Mouse (Mus musculus) heart, embryonic 11.5 days (tissue): ENCODE data around the gene Pde12. TPM values are rescaled to one million over a fixed set of nuclear protein-coding genes. Genes with fewer than 3 reads are reported as not detected.

ENCODE experiments used
- ATAC-seq: fragments of 200-750 bp; cut with Nextera tagmentation; replicated peaks from 2 replicates; pipeline ENCODE4 v1.8.0; 2017; ENCODE audit warnings: moderate library complexity; ENCODE audit not compliant: insufficient number of reproducible peaks, low FRiP score, low TSS enrichment
- H3K27ac ChIP-seq: fragments of 300-500 bp; sonication (generic); 2 replicates; pipeline ENCODE4 v1.5.1; 2014; ENCODE audit warnings: mild to moderate bottlenecking, low read depth, low read length
- H3K27me3 ChIP-seq: fragments of 300-500 bp; sonication (generic); 2 replicates; pipeline ENCODE4 v1.6.1; 2014; ENCODE audit warnings: mild to moderate bottlenecking, low read length, mixed read lengths; ENCODE audit not compliant: control insufficient read depth, insufficient read depth
- H3K36me3 ChIP-seq: fragments of 300-500 bp; sonication (generic); 2 replicates; pipeline ENCODE4 v1.6.1; 2014; ENCODE audit warnings: mild to moderate bottlenecking, low read length, moderate library complexity, mixed read lengths; ENCODE audit not compliant: control insufficient read depth, insufficient read depth
- H3K4me1 ChIP-seq: fragments of 300-500 bp; sonication (generic); 2 replicates; pipeline ENCODE4 v1.6.1; 2014; ENCODE audit warnings: low read length; ENCODE audit not compliant: control insufficient read depth, insufficient read depth
- H3K4me2 ChIP-seq: fragments of 300-500 bp; sonication (generic); 2 replicates; pipeline ENCODE4 v1.6.1; 2014; ENCODE audit warnings: mild to moderate bottlenecking, moderate library complexity
- H3K4me3 ChIP-seq: fragments of 300-500 bp; sonication (generic); 2 replicates; pipeline ENCODE4 v1.5.1; 2014; ENCODE audit warnings: low read depth, low read length
- H3K9ac ChIP-seq: fragments of 300-500 bp; sonication (generic); 2 replicates; pipeline ENCODE4 v1.6.1; 2014; ENCODE audit warnings: mild to moderate bottlenecking, low read depth, low read length, moderate library complexity
- H3K9me3 ChIP-seq: fragments of 300-500 bp; sonication (generic); replicated peaks from 2 replicates; pipeline ENCODE4 v1.6.1; 2016; ENCODE audit warnings: low read length; ENCODE audit not compliant: control insufficient read depth
- WGBS: fragments of 180-500 bp; shearing (Covaris S2); extraction: QIAGEN DNeasy Blood & Tissue Kit; methylation state at CpG from one replicate; pipeline ENCODE4 v1.1.7; 2014; ENCODE audit not compliant: insufficient replicate concordance; 5-methylcytosine and 5-hydroxymethylcytosine counted together
- polyA plus RNA-seq: library from polyadenylated mRNA; unstranded; fragments of >200 nt; fragmentation: Nextera tagmentation; extraction: Ambion mirVana; gene quantifications from 2 replicates; pipeline ENCODE4 v1.2.1, GENCODE M21; 2014

Pde12 gene
- polyA plus RNA-seq, 1 experiment from 2014 or later = 11.4 TPM

DNA sequence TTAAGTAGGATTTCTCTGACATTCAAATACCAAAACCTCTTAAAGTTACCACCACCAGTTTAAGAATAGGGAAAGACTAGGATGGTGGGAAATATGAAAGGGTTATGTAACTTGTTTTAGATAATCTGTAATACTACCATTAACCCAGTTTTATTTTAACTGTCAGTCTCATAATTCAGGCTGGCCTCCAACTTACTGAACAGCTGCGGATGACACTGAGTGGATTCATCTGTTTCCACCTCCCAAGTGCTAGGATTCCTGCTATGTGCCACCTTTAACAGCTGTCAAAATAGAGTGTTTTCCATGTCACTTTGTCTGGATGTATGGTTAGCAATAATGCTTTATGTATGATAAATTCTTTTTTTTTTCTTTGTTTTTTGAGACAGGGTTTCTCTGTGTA is 9.4 kb downstream of the Pde12 start:
- H3K36me3 ChIP-seq = peaks cover 4% of the 10 kb centered on the region; the same call in 1 of the 2 replicates
- ATAC-seq = no peak
- no peak overlapping the region for H3K4me3 ChIP-seq
- 92% methylated on average over 1 of the region's 1 CpGs for WGBS
- H3K4me1 ChIP-seq = no peaks in the 10 kb centered on the region
- no peak overlapping the region for H3K9ac ChIP-seq
- H3K4me2 ChIP-seq = no peak overlapping the region
- no peak overlapping the region for H3K27ac ChIP-seq
- H3K9me3 ChIP-seq = no peaks in the 10 kb centered on the region
- H3K27me3 ChIP-seq = no peaks in the 10 kb centered on the region

GRCm38 (mm10) chr14:26658178-26658577 is 11.5 kb downstream of the Pde12 start:
- no peaks in the 10 kb centered on the region for H3K4me1 ChIP-seq

DNA sequence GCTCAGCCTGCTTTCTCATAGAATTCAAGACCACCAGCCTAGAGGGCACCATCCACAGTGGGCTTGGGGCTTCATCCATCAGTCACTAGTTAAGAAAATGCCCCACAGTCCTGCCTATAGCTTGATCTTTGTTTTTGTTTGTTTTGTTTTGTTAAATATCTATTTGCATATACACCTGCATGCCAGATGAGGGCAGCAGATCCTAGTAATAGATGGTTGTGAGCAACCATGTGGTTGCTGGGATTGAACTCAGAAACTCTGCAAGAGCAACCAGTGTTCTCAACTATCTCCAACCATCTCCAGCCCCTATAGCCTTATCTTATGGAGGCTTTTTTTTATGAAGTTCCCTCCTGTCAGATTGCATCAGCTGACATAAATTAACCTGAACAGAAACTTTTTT is 17.8 kb downstream of the Pde12 start:
- Histone ChIP-seq H3K4me1 (no peaks in the 10 kb centered on the region), H3K4me3 (no peak overlapping the region), H3K9ac (no peak overlapping the region), H3K27me3 (no peaks in the 10 kb centered on the region), H3K27ac (no peak overlapping the region), H3K9me3 (no peaks in the 10 kb centered on the region), H3K36me3 (peaks cover 15% of the 10 kb centered on the region), H3K4me2 (no peak overlapping the region)
- ATAC-seq = no peak

More at GRCm38 (mm10) chr14:26658178-26658577, 11.5 kb downstream of the Pde12 start:
- no peak for ATAC-seq
- Histone ChIP-seq H3K36me3 (peaks cover 11% of the 10 kb centered on the region), H3K4me2 (no peak overlapping the region), H3K4me3 (no peak overlapping the region), H3K9me3 (no peaks in the 10 kb centered on the region), H3K27ac (no peak overlapping the region), H3K27me3 (no peaks in the 10 kb centered on the region), H3K9ac (no peak overlapping the region)

GRCm38 (mm10) chr14:26647811-26648210 is 21.9 kb downstream of the Pde12 start:
- peaks cover 8% of the 10 kb centered on the region; the same call in 1 of the 2 replicates for H3K4me1 ChIP-seq
- H3K4me2 ChIP-seq = no peak overlapping the region
- H3K36me3 ChIP-seq = peaks cover 6% of the 10 kb centered on the region
- no peak overlapping the region for H3K9ac ChIP-seq
- H3K27ac ChIP-seq = no peak overlapping the region
- H3K27me3 ChIP-seq = no peaks in the 10 kb centered on the region
- no peaks in the 10 kb centered on the region for H3K9me3 ChIP-seq
- no peak overlapping the region for H3K4me3 ChIP-seq
- no peak for ATAC-seq
- WGBS = 81% methylated on average over 2 of the region's 2 CpGs

DNA sequence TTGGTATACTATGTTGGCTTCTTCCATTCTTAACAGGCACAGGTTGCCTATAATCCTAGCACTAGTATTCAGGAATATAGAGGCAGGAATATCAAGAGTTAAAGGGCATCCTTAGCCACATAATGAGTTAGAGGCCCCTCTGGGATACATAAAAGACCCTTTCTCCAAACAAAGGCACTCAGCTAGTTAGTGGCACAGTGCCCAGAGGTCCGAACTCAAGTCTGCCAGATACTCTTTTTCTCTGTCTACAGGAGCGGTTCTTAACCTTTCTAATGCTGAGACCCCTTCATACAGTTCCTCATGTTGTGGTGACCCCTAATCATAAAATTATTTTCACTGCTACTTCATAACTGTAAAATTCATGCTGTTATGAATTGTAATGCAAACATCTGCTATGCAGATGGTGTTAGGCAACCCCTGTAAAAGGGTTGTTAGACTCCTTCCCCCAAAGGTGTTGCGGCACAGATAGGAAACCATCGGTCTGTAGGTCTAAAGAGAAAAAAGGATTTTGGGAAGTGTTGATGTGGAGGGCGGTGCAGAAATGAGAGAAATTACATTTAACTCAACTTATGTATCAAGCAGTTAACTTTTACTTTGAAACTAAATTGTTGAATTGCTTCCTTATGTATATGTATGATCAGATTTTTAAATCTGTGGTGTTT is 23.6 kb downstream of the Pde12 start:
- ATAC-seq = no peak
- 85% methylated on average over 5 of the region's 5 CpGs for WGBS
- H3K4me2 ChIP-seq = no peak overlapping the region

GRCm38 (mm10) chr14:26643006-26643624 is 26.6 kb downstream of the Pde12 start:
- H3K27ac ChIP-seq = no peak overlapping the region; the same call in 1 of the 2 replicates
- no peaks in the 10 kb centered on the region for H3K27me3 ChIP-seq
- no peaks in the 10 kb centered on the region for H3K9me3 ChIP-seq
- peaks cover 3% of the 10 kb centered on the region; the same call in 1 of the 2 replicates for H3K36me3 ChIP-seq
- WGBS = 66% methylated on average over 3 of the region's 3 CpGs
- H3K4me1 ChIP-seq = peaks cover 16% of the 10 kb centered on the region
- ATAC-seq = no peak
- H3K4me3 ChIP-seq = no peak overlapping the region
- no peak overlapping the region for H3K9ac ChIP-seq
- H3K4me2 ChIP-seq = no peak overlapping the region

More for the DNA sequence above, 23.6 kb downstream of the Pde12 start:
- no peaks in the 10 kb centered on the region for H3K27me3 ChIP-seq
- H3K4me1 ChIP-seq = peaks cover 8% of the 10 kb centered on the region; the same call in 1 of the 2 replicates
- no peaks in the 10 kb centered on the region for H3K9me3 ChIP-seq
- no peak overlapping the region for H3K27ac ChIP-seq
- H3K36me3 ChIP-seq = peaks cover 5% of the 10 kb centered on the region
- no peak overlapping the region for H3K4me3 ChIP-seq
- H3K9ac ChIP-seq = no peak overlapping the region

DNA sequence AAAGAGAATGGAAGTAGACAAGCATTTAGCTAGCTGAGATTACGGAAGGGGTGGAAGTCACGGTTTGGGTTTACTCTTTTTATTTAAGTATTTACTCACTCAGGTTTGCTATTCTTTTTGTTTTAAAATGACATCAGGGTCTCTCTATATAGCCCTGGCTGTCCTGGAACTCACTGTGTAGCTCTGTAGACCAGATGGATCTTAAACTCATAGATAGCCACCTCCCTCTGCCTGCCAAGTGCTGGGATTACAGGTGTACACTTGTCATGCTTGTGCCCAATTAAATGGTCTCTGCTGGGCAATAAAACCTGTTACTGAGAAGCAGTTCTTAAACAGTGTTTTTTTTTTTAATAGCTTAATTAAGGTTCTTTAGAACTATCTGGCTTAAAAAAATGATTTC is 29.7 kb downstream of the Pde12 start:
- WGBS = 50% methylated on average over 2 of the region's 2 CpGs
- H3K9ac ChIP-seq = peak overlapping the region; percentile 62
- H3K27me3 ChIP-seq = no peaks in the 10 kb centered on the region
- H3K9me3 ChIP-seq = no peaks in the 10 kb centered on the region
- peak overlapping the region; percentile 86 for H3K4me3 ChIP-seq
- no peak overlapping the region for H3K27ac ChIP-seq
- no peak for ATAC-seq
- H3K36me3 ChIP-seq = no peaks in the 10 kb centered on the region
- H3K4me1 ChIP-seq = peaks cover 13% of the 10 kb centered on the region
- peak overlapping the region; percentile 80 for H3K4me2 ChIP-seq

DNA sequence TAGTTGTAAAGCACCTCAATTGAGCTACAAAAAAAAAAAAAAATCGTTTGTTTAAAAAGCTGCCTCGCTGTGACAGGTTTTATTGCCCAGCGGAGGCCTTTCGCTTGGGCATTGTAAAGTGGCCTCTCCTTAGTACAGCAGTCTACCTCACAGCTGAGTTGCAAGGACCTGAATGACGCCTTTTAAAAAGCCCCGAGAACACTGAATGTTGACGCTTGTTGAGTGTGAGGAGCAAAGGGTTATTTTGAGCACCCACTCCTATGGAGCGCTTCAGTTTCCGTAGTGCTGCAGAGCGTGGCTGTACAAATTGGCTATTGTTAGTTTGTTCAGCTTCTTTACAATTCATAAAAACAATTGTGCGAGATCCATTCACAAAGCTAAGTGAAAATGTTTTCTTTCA is 30.4 kb downstream of the Pde12 start:
- ATAC-seq = no peak
- H3K36me3 ChIP-seq = no peaks in the 10 kb centered on the region
- peaks cover 13% of the 10 kb centered on the region for H3K4me1 ChIP-seq
- 8% methylated on average over 11 of the region's 11 CpGs for WGBS
- no peaks in the 10 kb centered on the region for H3K27me3 ChIP-seq
- H3K4me3 ChIP-seq = peak overlapping the region; percentile 86
- H3K27ac ChIP-seq = peak overlapping the region; percentile 99; the same call in 1 of the 2 replicates
- peak overlapping the region; percentile 80 for H3K4me2 ChIP-seq
- H3K9ac ChIP-seq = peak overlapping the region; percentile 93
- H3K9me3 ChIP-seq = no peaks in the 10 kb centered on the region

- ATAC-seq = no peak
- Histone ChIP-seq H3K4me3 (peak overlapping the region; percentile 86), H3K4me2 (peak overlapping the region; percentile 80), H3K9me3 (no peaks in the 10 kb centered on the region), H3K27ac (peak overlapping the region; percentile 99), H3K27me3 (no peaks in the 10 kb centered on the region), H3K36me3 (no peaks in the 10 kb centered on the region), H3K9ac (peak overlapping the region; percentile 93), H3K4me1 (peaks cover 13% of the 10 kb centered on the region)
- under 1% methylated on average over 16 of the region's 16 CpGs for WGBS
These were observed 31.0 kb downstream of the Pde12 start for GRCm38 (mm10) chr14:26638708-26639084.
